Mouse (Mus musculus) heart, postnatal 0 days (tissue): ENCODE data around the gene Tmtc3.
"Not testable (repeated sequence)": the region's sequence is repeated elsewhere in the genome, so short reads cannot be mapped to it uniquely, and the experiment has no call there.

ENCODE experiments used
- CTCF ChIP-seq: IDR thresholded peaks from 2 replicates; pipeline ENCODE4 v1.5.1; 2016; ENCODE audit warnings: antibody characterized with exemption, control low read depth, low read depth
- EP300 ChIP-seq: IDR thresholded peaks from 2 replicates; pipeline ENCODE4 v1.6.1; 2016; ENCODE audit warnings: antibody characterized with exemption, low read depth

- TF ChIP-seq CTCF, EP300: not testable (repeated sequence)
Measured at GRCm38 (mm10) chr10:100402301-100402700, 84.8 kb downstream of the Tmtc3 start.
